Mouse (Mus musculus) mesoderm, embryonic 11.5 days (tissue): ENCODE measurements at regions not wholly inside any gene's neighbourhood (a gene's known extent, or its start where the extent isn't known, plus 50 kb on each side); places are given as distances from the start of the nearest gene placed in this dataset.
"Not testable (repeated sequence)": the region's sequence is repeated elsewhere in the genome, so short reads cannot be mapped to it uniquely, and the experiment has no call there.

Experiments used
- DNase-seq: peaks from one replicate; pipeline ENCODE4 v3.0.0-alpha.2; 2012; ENCODE audit warnings: low read depth, low spot score

DNA sequence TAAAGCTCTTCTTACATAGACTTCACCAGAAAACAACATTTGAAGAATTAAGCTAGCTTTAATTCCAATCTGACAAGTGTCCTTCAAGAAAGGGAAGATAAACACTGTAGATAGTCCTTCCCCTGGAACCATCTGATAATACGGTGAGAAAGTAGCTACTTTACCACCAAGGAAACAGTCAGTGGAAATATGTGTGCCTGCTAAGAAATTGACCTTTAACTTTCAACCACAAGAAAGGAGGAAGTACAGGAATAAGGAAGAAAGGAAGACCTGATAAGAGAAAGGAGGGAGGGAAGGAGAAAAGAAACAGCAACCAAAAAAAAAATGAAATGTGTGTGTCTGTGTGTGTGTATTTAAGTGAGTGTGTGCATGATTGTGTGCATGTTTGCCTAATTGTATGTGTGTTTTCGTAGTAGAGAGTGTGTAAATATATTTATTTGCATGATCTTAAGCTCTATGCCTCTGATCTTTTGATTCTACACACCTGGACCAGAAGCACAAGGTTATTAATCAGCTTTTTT, 831.3 kb downstream of the Pla2g4a start:
- no peak for DNase-seq

- DNase-seq: no peak
Observed at GRCm38 (mm10) chr1:149129138-149129537, 832.0 kb downstream of the Pla2g4a start.

GRCm38 (mm10) chr1:149127709-149128108, 833.4 kb downstream of the Pla2g4a start:
- no peak for DNase-seq

DNA sequence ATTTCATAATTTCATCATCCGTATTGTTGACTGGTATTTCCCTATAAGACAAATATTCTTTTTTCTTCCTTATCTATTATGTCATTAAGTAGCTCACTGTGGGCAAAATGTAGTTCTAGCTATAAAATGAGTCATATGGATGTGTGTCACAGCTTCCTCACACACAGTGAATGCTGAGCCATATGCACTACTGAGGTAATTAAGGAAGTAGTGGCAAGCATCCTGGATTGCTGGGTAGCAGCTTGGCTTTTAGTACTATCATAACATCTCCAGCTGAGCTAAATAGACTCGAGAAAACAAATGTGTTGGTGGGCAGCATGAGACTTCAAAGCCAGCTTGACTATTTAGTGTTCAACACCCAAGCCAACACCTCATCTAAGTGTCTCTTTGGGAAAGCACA, 857.7 kb downstream of the Pla2g4a start:
- no peak for DNase-seq

- no peak for DNase-seq
Observed at GRCm38 (mm10) chr1:149097426-149097825, 863.7 kb downstream of the Pla2g4a start.

- no peak for DNase-seq
Observed at GRCm38 (mm10) chr1:149074681-149075080, 886.4 kb downstream of the Pla2g4a start.

DNA sequence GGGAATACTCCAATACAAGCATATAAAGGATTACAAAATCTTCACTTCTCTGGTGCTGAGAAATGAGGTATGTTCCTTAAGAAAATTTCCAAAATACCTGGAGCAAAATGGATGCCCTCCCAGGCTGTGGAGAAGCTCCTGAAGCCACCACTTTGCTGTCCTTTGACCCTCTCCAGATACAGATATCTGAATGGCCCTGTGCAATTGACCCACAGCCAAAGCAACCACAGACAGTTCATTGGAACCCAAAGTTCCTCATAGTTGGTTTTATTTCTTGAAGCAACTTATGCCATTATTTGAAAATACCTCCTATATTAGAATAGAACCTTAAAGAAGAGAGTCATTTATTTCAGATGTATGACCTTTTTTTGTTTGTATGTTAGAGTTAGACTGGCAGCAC, 891.5 kb downstream of the Pla2g4a start:
- no peak for DNase-seq

DNA sequence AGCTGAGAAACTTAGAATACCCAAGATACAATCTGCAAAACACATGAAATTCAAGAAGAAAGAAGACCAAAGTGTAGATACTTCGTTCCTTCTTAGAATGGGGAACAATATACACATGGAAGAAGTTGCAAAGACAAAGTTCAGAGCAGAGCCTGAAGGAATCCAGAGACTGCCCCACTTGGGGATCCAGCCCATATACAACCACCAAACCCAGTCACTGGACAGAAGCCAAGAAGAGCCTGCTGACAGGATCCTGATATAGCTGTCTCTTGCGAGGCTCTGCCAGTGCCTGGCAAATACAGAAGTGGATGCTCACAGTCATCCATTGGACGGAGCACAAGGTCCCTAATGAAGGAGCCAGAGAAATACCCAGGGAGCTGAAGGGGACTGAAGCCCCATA, 898.1 kb downstream of the Pla2g4a start:
- DNase-seq: not testable (repeated sequence)

- DNase-seq: no peak
Observed at GRCm38 (mm10) chr1:149038188-149038967, 922.7 kb downstream of the Pla2g4a start.

GRCm38 (mm10) chr1:149028316-149028715, 932.8 kb downstream of the Pla2g4a start:
- DNase-seq: no peak

GRCm38 (mm10) chr1:149021734-149022133, 939.4 kb downstream of the Pla2g4a start:
- no peak for DNase-seq

GRCm38 (mm10) chr1:149021273-149021672, 939.8 kb downstream of the Pla2g4a start:
- no peak for DNase-seq

GRCm38 (mm10) chr1:149014559-149014958, 946.5 kb downstream of the Pla2g4a start:
- DNase-seq: no peak

- DNase-seq: no peak
Observed at GRCm38 (mm10) chr1:149010767-149011166, 950.3 kb downstream of the Pla2g4a start.

- DNase-seq: no peak
Observed at GRCm38 (mm10) chr1:149000092-149000491, 961.0 kb downstream of the Pla2g4a start.

DNA sequence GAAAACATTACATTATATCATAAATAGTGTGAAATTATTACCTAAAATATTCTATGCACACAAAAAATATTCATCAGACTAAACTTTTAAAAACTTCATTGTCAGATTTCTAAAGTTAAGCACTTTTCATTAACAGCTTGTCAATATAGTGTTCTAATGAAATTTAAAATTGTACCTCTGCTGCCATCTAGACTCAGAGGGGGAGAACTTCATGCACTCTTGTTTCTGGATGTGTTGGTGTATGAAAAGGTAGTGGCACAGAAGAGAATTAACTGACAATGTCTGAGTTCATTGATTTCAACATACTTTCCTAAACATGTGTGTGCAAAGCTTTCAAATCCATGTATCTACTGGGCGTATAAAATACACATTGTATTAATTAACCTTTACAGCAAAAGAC, 967.5 kb downstream of the Pla2g4a start:
- DNase-seq: peak; percentile 14

- DNase-seq: no peak
Observed at GRCm38 (mm10) chr1:148977377-148977776, 983.7 kb downstream of the Pla2g4a start.

DNA sequence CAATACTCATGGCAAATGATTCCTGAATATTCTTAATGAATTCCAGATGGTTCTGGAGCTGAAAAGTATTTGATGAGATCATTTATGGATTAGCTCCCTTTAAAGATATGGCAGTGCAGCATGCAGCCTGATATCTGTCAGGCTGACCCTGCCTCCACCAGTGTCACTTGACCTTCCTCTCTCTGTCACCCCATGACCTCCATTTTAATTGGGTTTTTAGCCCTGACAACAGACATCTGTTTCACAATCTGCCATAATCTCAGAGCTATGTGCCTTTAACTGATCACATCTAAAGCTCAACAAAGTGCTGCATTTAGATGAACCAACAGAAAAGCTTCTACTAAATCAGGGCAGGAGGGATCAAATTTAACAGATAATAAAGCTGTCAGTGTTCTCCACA, 995.7 kb downstream of the Pla2g4a start:
- DNase-seq: peak; percentile 10

GRCm38 (mm10) chr1:148934366-148934765, 1026.7 kb downstream of the Pla2g4a start:
- DNase-seq: no peak

GRCm38 (mm10) chr1:148924506-148924905, 1036.6 kb downstream of the Pla2g4a start:
- no peak for DNase-seq

DNA sequence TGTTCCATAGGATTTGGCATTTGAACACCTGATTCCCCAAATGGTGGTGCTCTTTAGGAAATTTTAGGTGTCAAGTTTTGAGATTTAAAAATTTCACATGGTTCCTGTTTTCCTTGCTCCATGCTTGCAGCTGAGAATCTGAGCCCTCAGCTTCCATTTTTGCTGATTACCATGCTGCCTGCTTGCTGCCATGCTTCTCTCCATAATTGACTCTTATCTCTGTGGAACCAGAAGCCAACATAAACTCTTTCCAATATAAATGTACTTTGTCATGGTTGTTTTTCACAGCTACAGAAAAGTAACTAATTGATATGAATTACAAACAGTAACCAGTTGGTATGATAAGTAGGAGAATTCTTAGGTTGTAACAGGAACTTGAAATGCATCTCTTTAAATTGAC, 1044.0 kb downstream of the Pla2g4a start:
- DNase-seq: no peak

DNA sequence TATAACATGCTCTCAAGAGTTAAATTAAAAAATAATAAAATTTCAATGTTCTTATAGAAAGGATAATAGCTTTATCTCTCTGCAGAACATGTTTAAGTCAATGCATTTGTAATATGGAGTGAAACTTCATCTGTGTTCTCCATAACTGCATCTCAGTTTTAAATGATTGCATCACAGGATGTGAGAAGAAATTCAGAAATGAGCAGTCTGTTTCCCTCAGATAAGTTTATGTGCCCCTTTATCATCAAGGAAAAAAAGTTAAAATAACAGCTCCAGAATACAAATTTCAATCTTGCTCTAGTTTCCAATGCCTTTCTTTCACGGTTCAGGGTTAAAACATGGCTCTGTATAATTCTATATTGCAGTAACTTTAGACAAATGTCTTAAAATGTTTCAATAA, 1048.3 kb downstream of the Pla2g4a start:
- DNase-seq: no peak

GRCm38 (mm10) chr1:148904067-148904466, 1057.0 kb downstream of the Pla2g4a start:
- DNase-seq: no peak
